Mouse (Mus musculus): Measurements from ENCODE around the gene Trip12. TPM values are rescaled to one million over a fixed set of nuclear protein-coding genes. Genes with fewer than 3 reads are reported as not detected.

The Trip12 gene
- polyA plus RNA-seq, 1 experiment from 2014 or later, result 53.1 TPM

DNA sequence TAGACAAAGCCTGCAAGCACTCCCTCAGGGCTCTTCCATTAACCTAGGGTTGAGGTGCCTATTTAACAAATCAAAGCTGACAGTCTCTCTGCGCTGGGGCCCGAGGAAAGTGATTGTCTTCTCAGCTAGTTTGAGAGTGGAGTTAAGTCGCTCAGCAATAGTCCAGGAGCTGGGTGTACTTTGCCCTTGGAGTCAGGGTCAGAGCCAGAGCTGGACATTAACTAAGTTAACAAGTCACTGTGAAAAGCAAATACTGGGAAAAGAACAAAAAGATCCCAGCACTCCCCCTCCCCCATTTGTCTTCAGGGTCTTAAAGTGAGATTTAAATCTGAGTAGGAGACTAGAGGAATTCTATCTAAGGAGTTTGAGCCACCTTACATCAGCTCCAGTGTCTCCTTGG, 31.8 kb upstream of the Trip12 start:
- 18% methylated on average over 3 of the region's 3 CpGs for WGBS
- H3K4me2 ChIP-seq, result no peak overlapping the region
- no peak for ATAC-seq (replicated peaks)

DNA sequence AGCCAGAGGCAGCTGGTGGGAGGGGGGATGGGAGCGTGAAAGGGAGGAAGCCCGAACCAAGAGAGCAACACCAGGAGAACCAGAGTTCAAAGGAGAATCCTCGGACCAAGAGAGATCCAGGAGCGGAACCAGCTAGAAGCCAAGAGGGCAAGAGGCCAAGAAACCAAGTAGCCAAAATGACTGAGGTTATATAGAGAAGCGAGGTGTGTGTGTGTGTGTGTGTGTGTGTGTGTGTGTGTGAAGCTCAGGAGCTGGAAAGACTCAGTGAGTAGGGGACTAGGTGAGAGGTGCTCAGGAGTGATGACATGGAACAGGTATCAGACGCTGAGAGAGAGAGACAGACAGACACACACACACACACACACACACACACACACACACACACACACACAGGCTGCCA, 30.8 kb upstream of the Trip12 start:
- ATAC-seq (replicated peaks), result no peak
- Histone ChIP-seq H3K9ac (no peak overlapping the region), H3K27me3 (replicated peaks) (no peaks in the 10 kb centered on the region), H3K4me3 (no peak overlapping the region), H3K36me3 (replicated peaks) (no peaks in the 10 kb centered on the region), H3K9me3 (no peaks in the 10 kb centered on the region), H3K4me1 (no peaks in the 10 kb centered on the region), H3K27ac (no peak overlapping the region), H3K4me2 (no peak overlapping the region)
- WGBS, result 73% methylated on average over 5 of the region's 6 CpGs

More for the DNA sequence above, 31.8 kb upstream of the Trip12 start:
- H3K9me3 ChIP-seq, result no peaks in the 10 kb centered on the region
- H3K4me3 ChIP-seq, result no peak overlapping the region
- H3K9ac ChIP-seq, result no peak overlapping the region
- H3K27me3 ChIP-seq (replicated peaks), result no peaks in the 10 kb centered on the region
- no peaks in the 10 kb centered on the region for H3K4me1 ChIP-seq
- H3K27ac ChIP-seq, result no peak overlapping the region
- no peaks in the 10 kb centered on the region for H3K36me3 ChIP-seq (replicated peaks)

- Histone ChIP-seq H3K4me1 (no peaks in the 10 kb centered on the region), H3K27me3 (replicated peaks) (no peaks in the 10 kb centered on the region), H3K9me3 (no peaks in the 10 kb centered on the region), H3K27ac (no peak overlapping the region), H3K36me3 (replicated peaks) (no peaks in the 10 kb centered on the region), H3K4me3 (no peak overlapping the region), H3K9ac (no peak overlapping the region), H3K4me2 (no peak overlapping the region)
- ATAC-seq (replicated peaks), result no peak
- WGBS, result 55% methylated on average over 7 of the region's 7 CpGs
Observed at GRCm38 (mm10) chr1:84869498-84869897, 29.2 kb upstream of the Trip12 start.

DNA sequence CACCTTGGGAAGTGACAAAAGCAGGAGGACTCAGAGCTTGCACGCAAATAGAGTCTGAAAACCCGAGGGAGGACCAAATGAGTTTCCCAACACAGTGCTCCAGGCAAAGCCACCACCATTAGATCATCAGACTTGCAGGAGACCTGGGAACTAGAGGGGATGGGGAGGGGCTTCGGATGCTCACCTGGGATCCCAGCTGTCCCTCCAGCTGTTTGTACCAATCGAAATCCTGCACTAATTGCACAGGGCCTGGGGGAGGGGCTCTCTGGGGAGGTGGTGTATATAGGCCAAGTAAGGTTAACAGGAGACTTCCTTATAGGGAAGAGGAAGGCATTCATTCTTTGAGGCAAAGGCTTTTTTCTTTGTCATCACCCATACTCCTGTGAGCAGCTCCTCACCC, 28.5 kb upstream of the Trip12 start:
- WGBS, result 76% methylated on average over 4 of the region's 4 CpGs
- H3K9me3 ChIP-seq, result no peaks in the 10 kb centered on the region
- no peak overlapping the region for H3K4me3 ChIP-seq
- no peaks in the 10 kb centered on the region for H3K4me1 ChIP-seq
- H3K4me2 ChIP-seq, result no peak overlapping the region
- no peak overlapping the region for H3K9ac ChIP-seq
- no peaks in the 10 kb centered on the region for H3K36me3 ChIP-seq (replicated peaks)
- no peak for ATAC-seq (replicated peaks)
- no peak overlapping the region for H3K27ac ChIP-seq
- no peaks in the 10 kb centered on the region for H3K27me3 ChIP-seq (replicated peaks)

- Histone ChIP-seq H3K9me3 (no peaks in the 10 kb centered on the region), H3K9ac (no peak overlapping the region), H3K27ac (no peak overlapping the region), H3K4me3 (no peak overlapping the region), H3K27me3 (replicated peaks) (no peaks in the 10 kb centered on the region), H3K36me3 (replicated peaks) (no peaks in the 10 kb centered on the region), H3K4me1 (no peaks in the 10 kb centered on the region), H3K4me2 (no peak overlapping the region)
- no peak for ATAC-seq (replicated peaks)
Observed at GRCm38 (mm10) chr1:84868311-84868710, 28.0 kb upstream of the Trip12 start.

- Histone ChIP-seq H3K4me1 (no peaks in the 10 kb centered on the region), H3K27ac (no peak overlapping the region), H3K9me3 (no peaks in the 10 kb centered on the region), H3K4me2 (no peak overlapping the region), H3K4me3 (no peak overlapping the region), H3K36me3 (replicated peaks) (no peaks in the 10 kb centered on the region), H3K27me3 (replicated peaks) (no peaks in the 10 kb centered on the region), H3K9ac (no peak overlapping the region)
- 97% methylated on average over 3 of the region's 3 CpGs for WGBS
- ATAC-seq (replicated peaks), result no peak
Observed at GRCm38 (mm10) chr1:84866706-84867230, 26.5 kb upstream of the Trip12 start.

DNA sequence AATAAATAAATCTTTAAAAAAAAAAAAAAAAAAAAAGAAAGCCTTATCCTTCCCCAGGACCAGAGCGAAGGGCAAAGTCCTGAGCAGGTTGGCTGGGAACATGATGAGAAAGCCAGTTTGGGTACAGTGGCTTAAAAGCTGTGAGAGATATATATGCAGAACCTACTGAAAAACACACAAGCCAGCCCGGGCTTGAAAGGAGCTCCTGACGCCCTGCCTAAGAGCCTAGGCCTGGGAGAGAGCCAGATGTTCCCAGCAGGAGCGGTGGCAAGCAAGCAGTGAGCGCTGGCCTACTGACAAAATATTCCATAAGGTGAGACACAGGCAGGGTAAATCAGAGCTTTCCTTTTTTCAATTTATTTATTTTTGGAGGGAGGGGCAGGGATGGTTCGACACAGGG, 25.9 kb upstream of the Trip12 start:
- 87% methylated on average over 6 of the region's 6 CpGs for WGBS
- Histone ChIP-seq H3K4me3 (no peak overlapping the region), H3K27ac (no peak overlapping the region), H3K4me2 (no peak overlapping the region), H3K9ac (no peak overlapping the region), H3K9me3 (no peaks in the 10 kb centered on the region), H3K4me1 (no peaks in the 10 kb centered on the region), H3K27me3 (replicated peaks) (no peaks in the 10 kb centered on the region), H3K36me3 (replicated peaks) (no peaks in the 10 kb centered on the region)
- ATAC-seq (replicated peaks), result no peak

DNA sequence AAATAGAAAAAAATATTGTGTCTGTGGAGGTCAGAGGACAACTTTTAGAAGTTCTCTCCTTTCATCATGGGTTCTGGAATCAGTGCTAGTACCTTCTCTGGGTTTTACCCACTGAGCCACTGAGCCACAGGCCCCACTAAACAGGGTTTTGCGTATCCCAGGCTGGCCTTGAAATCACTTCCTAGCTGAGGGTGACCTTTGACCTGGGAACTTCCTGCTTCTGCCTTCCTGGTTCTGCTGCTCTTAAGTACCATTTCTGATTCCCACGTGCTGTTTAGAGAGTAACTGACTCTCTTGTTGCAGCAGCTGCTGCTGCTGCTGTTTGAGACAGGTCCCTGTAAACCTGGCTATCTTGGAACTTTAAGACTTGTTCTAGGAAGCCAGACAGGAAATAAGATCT, 24.3 kb upstream of the Trip12 start:
- ATAC-seq (replicated peaks), result no peak
- Histone ChIP-seq H3K9ac (no peak overlapping the region), H3K27ac (no peak overlapping the region), H3K36me3 (replicated peaks) (no peaks in the 10 kb centered on the region), H3K4me3 (no peak overlapping the region), H3K9me3 (no peaks in the 10 kb centered on the region), H3K4me2 (no peak overlapping the region), H3K27me3 (replicated peaks) (no peaks in the 10 kb centered on the region), H3K4me1 (no peaks in the 10 kb centered on the region)
- 80% methylated on average over 2 of the region's 2 CpGs for WGBS

GRCm38 (mm10) chr1:84861255-84861630, 20.9 kb upstream of the Trip12 start:
- WGBS, result 70% methylated on average over 1 of the region's 1 CpGs
- H3K27me3 ChIP-seq (replicated peaks), result no peaks in the 10 kb centered on the region
- H3K27ac ChIP-seq, result no peak overlapping the region
- no peak overlapping the region for H3K9ac ChIP-seq
- no peak for ATAC-seq (replicated peaks)
- no peak overlapping the region for H3K4me2 ChIP-seq
- H3K36me3 ChIP-seq (replicated peaks), result no peaks in the 10 kb centered on the region
- no peaks in the 10 kb centered on the region for H3K9me3 ChIP-seq
- no peak overlapping the region for H3K4me3 ChIP-seq
- H3K4me1 ChIP-seq, result no peaks in the 10 kb centered on the region

GRCm38 (mm10) chr1:84860360-84861254, 20.3 kb upstream of the Trip12 start:
- Histone ChIP-seq H3K4me2 (no peak overlapping the region), H3K36me3 (replicated peaks) (no peaks in the 10 kb centered on the region), H3K27ac (no peak overlapping the region), H3K4me1 (no peaks in the 10 kb centered on the region), H3K9me3 (no peaks in the 10 kb centered on the region), H3K27me3 (replicated peaks) (no peaks in the 10 kb centered on the region), H3K4me3 (no peak overlapping the region), H3K9ac (no peak overlapping the region)
- 85% methylated on average over 10 of the region's 10 CpGs for WGBS
- ATAC-seq (replicated peaks), result no peak

DNA sequence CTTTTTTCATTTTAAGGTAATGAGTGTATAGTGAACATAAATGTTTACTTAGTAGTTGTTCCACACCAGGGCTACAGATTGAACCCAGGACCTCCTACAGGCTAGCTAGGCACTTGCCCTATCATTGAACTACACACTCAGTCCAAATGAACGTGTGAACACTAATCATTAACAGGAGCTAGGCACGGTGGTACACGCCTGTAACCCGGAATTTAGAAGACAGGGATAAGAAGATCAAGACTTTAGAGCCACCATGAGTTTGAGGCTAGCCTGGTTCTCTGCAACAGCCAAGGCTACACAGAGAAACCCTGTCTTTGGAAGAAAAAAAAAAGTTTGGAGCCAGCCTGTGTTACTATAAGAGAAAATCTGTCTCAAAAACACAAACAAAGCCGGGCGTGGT, 19.3 kb upstream of the Trip12 start:
- H3K4me3 ChIP-seq, result no peak overlapping the region
- H3K9me3 ChIP-seq, result no peaks in the 10 kb centered on the region
- no peak overlapping the region for H3K27ac ChIP-seq
- no peak for ATAC-seq (replicated peaks)
- no peaks in the 10 kb centered on the region for H3K36me3 ChIP-seq (replicated peaks)
- H3K27me3 ChIP-seq (replicated peaks), result no peaks in the 10 kb centered on the region
- H3K4me2 ChIP-seq, result no peak overlapping the region
- WGBS, result 95% methylated on average over 6 of the region's 6 CpGs
- H3K4me1 ChIP-seq, result no peaks in the 10 kb centered on the region
- H3K9ac ChIP-seq, result no peak overlapping the region

- no peak overlapping the region for H3K27ac ChIP-seq
- ATAC-seq (replicated peaks), result no peak
- H3K36me3 ChIP-seq (replicated peaks), result no peaks in the 10 kb centered on the region
- no peaks in the 10 kb centered on the region for H3K27me3 ChIP-seq (replicated peaks)
- H3K4me2 ChIP-seq, result no peak overlapping the region
- 78% methylated on average over 2 of the region's 2 CpGs for WGBS
- H3K4me1 ChIP-seq, result no peaks in the 10 kb centered on the region
- no peak overlapping the region for H3K4me3 ChIP-seq
- H3K9ac ChIP-seq, result no peak overlapping the region
- H3K9me3 ChIP-seq, result no peaks in the 10 kb centered on the region
Observed at GRCm38 (mm10) chr1:84855756-84856155, 15.4 kb upstream of the Trip12 start.

GRCm38 (mm10) chr1:84854966-84855365, 14.7 kb upstream of the Trip12 start:
- Histone ChIP-seq H3K27ac (no peak overlapping the region), H3K9ac (no peak overlapping the region), H3K27me3 (replicated peaks) (no peaks in the 10 kb centered on the region), H3K36me3 (replicated peaks) (no peaks in the 10 kb centered on the region), H3K9me3 (no peaks in the 10 kb centered on the region), H3K4me1 (no peaks in the 10 kb centered on the region), H3K4me3 (no peak overlapping the region), H3K4me2 (no peak overlapping the region)
- ATAC-seq (replicated peaks), result no peak
- WGBS, result 78% methylated on average over 2 of the region's 2 CpGs

Measured in midbrain, embryonic 15.5 days (tissue).